Mouse (Mus musculus) C2C12 (cell line): Measurements from ENCODE around the gene Wscd2.

ENCODE experiments used
- CTCF ChIP-seq: IDR thresholded peaks from one replicate; pipeline ENCODE4 v1.5.1; 2011; ENCODE audit not compliant: control insufficient read depth, insufficient read depth, insufficient read length
- USF1 ChIP-seq: IDR thresholded peaks from one replicate; pipeline ENCODE4 v1.6.1; 2011; ENCODE audit warnings: low read depth, mild to moderate bottlenecking, control low read depth, moderate library complexity

- TF ChIP-seq CTCF (no peak), USF1 (no peak)
Measured at GRCm38 (mm10) chr5:113449336-113449735, 40.8 kb upstream of the Wscd2 start.
